Mouse (Mus musculus) gastrocnemius, postnatal 10 days (tissue): Measurements from ENCODE around the gene Sdhaf3. TPM values are rescaled to one million over a fixed set of nuclear protein-coding genes. Genes with fewer than 3 reads are reported as not detected.

Experiments used
- DNase-seq: peaks from one replicate; pipeline ENCODE4 v3.0.0; 2021; ENCODE audit warnings: mixed read lengths
- total RNA-seq, 2 experiments: library from RNA; stranded (reverse); gene quantifications; 2 replicates each; pipeline ENCODE4 v1.2.3; 2021

Sdhaf3 gene
- total RNA-seq, 2 experiments from 2014 or later, result 3.7 TPM

DNA sequence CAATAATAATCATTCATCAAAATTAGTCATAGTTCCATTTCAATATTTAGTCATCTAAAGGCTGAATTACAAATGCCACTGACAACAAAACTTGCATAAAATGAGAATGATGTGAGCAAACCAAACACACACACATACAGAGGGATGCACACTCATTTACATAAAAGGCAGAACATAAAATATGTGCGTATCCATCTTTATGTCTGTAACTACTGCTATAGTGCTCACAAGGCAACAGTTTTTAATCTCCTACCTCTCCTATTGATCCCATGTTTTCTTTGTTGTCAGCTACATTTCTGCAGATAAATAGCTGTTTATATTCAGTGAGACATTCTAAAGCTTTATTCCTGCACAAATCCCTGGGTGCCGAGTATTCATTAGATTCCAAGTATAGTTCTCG is 107.0 kb downstream of the Sdhaf3 start:
- no peak for DNase-seq

DNA sequence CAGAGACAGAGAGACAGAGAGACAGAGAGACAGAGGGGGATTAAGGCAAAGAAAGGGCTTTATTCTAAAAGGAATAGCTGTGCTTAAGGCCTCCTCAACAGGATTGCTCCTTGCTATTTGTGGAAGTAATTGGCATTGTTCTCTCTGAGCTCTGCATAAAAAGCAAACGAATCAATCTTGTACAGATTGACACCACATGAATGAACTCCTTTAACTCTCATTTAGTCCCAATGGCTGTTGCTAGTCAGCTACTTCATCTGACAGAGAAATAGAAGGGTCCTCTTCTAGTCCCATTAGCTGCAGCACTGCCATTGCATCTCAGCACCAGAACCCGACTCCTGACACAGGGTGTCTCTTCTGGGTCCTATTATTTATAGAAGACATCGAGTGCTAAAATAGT is 113.0 kb downstream of the Sdhaf3 start:
- no peak for DNase-seq

DNA sequence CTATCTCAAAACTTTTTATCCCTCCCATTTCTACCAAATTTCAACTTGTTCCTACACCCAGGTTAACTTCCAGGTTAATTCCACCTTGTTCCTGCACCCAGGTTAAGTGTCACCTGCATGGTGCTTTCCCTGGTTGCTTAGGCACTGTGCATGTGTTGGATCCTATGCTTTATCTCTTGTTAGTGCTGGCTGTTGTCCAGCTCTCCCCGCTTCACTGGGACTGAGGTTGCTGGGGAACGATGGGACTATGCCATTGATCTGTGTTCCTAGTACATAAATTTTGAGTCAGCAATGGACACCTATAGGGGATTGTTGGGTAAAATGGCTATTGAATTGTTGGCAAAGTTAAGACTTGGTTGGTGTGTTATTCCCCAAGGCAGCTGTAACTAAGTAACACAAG is 113.7 kb downstream of the Sdhaf3 start:
- DNase-seq, result no peak

DNA sequence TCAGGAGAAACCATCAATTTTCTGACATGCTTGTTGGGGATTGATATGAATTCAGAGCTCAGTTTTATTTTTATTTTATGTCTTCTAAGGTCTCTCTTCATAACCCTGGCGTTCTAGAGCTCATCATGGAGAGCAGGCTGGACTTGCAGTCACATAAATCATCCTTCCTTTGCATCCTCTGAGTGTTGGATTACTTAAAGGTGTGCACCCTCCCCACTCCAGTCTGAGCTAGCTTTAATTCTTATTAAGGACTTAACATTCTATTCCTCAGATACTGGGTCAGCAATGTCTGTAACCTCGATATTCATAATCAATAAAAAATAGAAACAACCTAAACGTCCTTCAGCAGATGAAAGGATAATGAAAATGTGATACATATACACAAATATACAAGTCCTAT is 126.2 kb downstream of the Sdhaf3 start:
- no peak for DNase-seq

DNA sequence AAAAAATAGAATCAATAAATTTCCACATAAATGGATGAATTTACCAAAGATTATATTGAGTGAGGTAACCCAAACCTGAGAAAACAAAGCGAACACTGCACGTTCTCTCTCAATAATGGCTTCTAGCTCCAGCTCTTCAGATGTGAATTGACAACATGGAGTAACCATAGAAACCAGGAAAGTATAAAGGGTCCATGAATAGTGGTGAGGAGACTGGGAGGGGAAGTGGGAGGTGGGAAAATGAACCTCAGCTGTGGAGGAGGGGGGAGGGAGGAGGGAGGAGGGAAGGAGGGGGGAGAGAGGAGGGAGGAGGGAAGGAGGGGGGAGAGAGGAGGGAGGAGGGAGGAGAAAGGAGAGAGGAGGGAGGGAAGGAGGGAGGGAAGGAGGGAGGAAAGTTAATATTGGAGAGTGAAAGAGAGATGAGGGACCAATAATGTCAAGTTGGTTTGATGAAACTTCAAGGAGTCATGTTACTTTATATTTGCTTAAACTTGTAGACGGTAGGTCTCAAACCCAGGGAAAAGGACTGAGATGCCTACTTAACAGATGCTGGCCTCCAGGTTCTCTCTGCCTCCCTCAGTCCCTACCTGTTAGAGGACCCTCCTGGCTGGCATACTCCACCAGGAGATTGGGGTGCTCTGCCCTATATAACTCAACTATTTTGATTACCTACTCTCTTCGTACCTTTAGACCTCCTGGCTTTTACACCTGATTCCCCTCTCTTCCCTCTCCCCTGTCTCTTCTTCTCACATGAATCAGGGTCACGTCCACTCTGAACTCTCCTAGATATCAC is 126.9 kb downstream of the Sdhaf3 start:
- no peak for DNase-seq

DNA sequence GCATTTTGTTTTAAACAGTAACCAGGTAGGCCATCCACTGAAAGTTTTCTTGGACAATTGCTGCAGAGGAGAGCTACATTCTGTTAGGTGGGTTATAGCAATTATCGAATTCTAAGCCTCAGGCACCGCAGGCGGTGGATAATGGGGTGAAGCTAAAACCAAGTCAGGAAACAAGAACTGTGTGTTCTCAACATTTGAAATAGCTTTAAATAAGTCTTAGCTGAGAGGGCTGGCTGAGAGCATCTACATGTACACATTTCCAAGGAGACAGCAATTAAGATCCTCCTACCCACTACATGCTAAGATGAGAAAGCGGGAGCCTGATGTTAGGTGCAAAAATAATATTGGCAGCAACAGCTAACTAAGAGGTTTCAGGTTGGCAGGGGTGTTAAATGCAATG is 127.9 kb downstream of the Sdhaf3 start:
- no peak for DNase-seq

DNA sequence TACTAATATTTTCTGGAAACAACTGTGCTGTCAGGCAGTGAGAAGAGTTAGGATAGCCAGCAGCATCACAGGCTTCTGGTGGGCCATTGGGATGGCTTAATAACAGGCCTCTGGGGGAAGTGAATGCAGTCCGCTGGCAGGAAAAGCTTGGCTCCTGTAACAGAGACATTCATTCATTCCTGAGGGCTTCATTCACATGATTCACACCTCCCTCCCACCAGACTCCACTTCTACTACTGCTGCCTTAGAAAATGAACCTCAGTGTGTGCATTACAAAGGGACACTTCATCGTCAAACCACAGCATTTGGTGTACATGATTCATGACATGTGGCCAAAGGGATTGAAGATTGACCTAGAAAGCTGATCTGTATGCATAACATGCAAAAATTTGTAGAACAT is 128.6 kb downstream of the Sdhaf3 start:
- DNase-seq, result no peak

GRCm38 (mm10) chr6:7085506-7085905 is 129.7 kb downstream of the Sdhaf3 start:
- no peak for DNase-seq

DNA sequence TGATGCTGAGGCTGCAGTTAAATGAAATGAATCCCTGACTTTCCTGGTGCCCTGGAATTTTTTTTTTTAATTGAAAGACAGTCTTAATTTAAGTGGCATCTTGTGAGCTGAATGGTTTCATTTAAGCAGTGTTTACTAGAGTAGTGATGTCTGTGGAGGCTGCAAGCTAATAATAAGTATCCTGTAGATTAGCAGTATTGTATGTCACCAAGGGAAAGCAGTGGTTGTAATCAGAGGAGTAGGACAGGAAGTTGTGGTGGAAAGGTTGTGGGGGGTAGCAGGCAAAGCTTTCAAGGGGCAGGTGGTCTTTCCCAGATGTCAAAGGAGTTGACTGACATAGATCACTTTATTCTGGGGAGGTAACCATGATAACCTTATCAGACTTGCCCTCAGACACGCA is 136.3 kb downstream of the Sdhaf3 start:
- no peak for DNase-seq

Other genes starting within 250 kb of the Sdhaf3 start
- 1 to 10 TPM in 1 of 2 experiments, not detected in 1; 1.3 TPM for gene Dlx6, start 92.7 kb upstream of the Sdhaf3 start, total RNA-seq
- gene Dlx5, start 73.9 kb upstream of the Sdhaf3 start, total RNA-seq, result 1 to 10 TPM in 1 of 2 experiments, not detected in 1; 1.9 TPM